Mouse (Mus musculus): ENCODE data around the gene Cnep1r1. TPM values are rescaled to one million over a fixed set of nuclear protein-coding genes. Genes with fewer than 3 reads are reported as not detected.

Cnep1r1 gene
- 45.6 and 47.7 TPM in 2 replicates for polyA plus RNA-seq (2016; fragmentation: Nextera tagmentation; extraction: Ambion mirVana)

- Histone ChIP-seq H3K9me3 (no peaks in the 10 kb centered on the region), H3K27ac (replicated peaks) (peak within 1 kb of the TSS; percentile 96)
- under 1% methylated on average over 49 of the region's 49 CpGs for WGBS
Measured at GRCm38 (mm10) chr8:88118456-88119036, at the start of gene Cnep1r1. TSS of gene Cnep1r1 (plus strand) at chr8:88118769.

GRCm38 (mm10) chr8:88082183-88082582 lies 36.4 kb upstream of the Cnep1r1 start:
- Histone ChIP-seq H3K27me3 (replicated peaks; ENCODE audit: low read depth, poor library complexity, severe bottlenecking) (no peaks in the 10 kb centered on the region), H3K27ac (replicated peaks) (no peak overlapping the region), H3K36me3 (replicated peaks) (no peaks in the 10 kb centered on the region), H3K9me3 (no peaks in the 10 kb centered on the region), H3K4me1 (no peaks in the 10 kb centered on the region), H3K4me3 (no peak overlapping the region)
- DNase-seq (ENCODE audit: low spot score) = no peak
- WGBS = 83% methylated on average over 5 of the region's 5 CpGs

More at GRCm38 (mm10) chr8:88118456-88119036, at the start of gene Cnep1r1:
- peaks cover 33% of the 10 kb centered on the region for H3K36me3 ChIP-seq (replicated peaks)
- H3K4me1 ChIP-seq = peaks cover 9% of the 10 kb centered on the region
- no peaks in the 10 kb centered on the region for H3K27me3 ChIP-seq (replicated peaks; ENCODE audit: low read depth, poor library complexity, severe bottlenecking)
- H3K4me3 ChIP-seq = peak within 1 kb of the TSS; percentile 94
- DNase-seq (ENCODE audit: low spot score) = peak; percentile 92

GRCm38 (mm10) chr8:88088006-88088405 lies 30.6 kb upstream of the Cnep1r1 start:
- no peaks in the 10 kb centered on the region for H3K4me1 ChIP-seq
- no peaks in the 10 kb centered on the region for H3K36me3 ChIP-seq (replicated peaks)
- H3K27ac ChIP-seq (replicated peaks) = no peak overlapping the region
- H3K27me3 ChIP-seq (replicated peaks; ENCODE audit: low read depth, poor library complexity, severe bottlenecking) = no peaks in the 10 kb centered on the region
- H3K4me3 ChIP-seq = no peak overlapping the region
- DNase-seq (ENCODE audit: low spot score) = no peak
- no peaks in the 10 kb centered on the region for H3K9me3 ChIP-seq

- Histone ChIP-seq H3K27ac (replicated peaks) (no peak overlapping the region), H3K27me3 (replicated peaks; ENCODE audit: low read depth, poor library complexity, severe bottlenecking) (no peaks in the 10 kb centered on the region), H3K9me3 (no peaks in the 10 kb centered on the region), H3K4me1 (peaks cover 6% of the 10 kb centered on the region), H3K36me3 (replicated peaks) (no peaks in the 10 kb centered on the region), H3K4me3 (no peak overlapping the region)
- 84% methylated on average over 2 of the region's 2 CpGs for WGBS
- no peak for DNase-seq (ENCODE audit: low spot score)
Measured at GRCm38 (mm10) chr8:88091661-88092060, 26.9 kb upstream of the Cnep1r1 start.

DNA sequence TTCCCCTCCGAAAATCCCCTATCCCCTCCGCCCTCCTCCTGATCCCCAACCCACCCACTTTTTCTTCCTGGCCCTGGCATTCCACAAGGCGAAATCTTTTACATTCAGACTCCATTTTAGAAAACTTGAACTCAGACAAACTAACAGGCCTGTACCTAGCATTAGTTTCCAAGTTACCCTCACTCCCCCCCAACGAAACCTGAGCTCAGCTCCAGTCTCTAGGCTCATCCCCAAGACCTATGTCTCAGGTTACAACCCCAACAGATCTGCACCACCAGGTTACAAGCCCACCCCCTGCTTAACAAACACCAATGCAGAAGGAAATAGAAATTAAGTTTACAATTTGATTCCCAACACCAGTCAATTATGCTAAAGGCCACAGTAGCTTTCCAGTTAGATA lies 25.2 kb upstream of the Cnep1r1 start:
- no peak overlapping the region for H3K27ac ChIP-seq (replicated peaks)
- WGBS = 48% methylated on average over 4 of the region's 4 CpGs
- no peak overlapping the region for H3K4me3 ChIP-seq
- peaks cover 6% of the 10 kb centered on the region for H3K4me1 ChIP-seq
- DNase-seq (ENCODE audit: low spot score) = peak; percentile 48
- H3K27me3 ChIP-seq (replicated peaks; ENCODE audit: low read depth, poor library complexity, severe bottlenecking) = no peaks in the 10 kb centered on the region
- H3K9me3 ChIP-seq = no peaks in the 10 kb centered on the region
- H3K36me3 ChIP-seq (replicated peaks) = no peaks in the 10 kb centered on the region

GRCm38 (mm10) chr8:88098856-88099255 lies 19.7 kb upstream of the Cnep1r1 start:
- Histone ChIP-seq H3K27me3 (replicated peaks; ENCODE audit: low read depth, poor library complexity, severe bottlenecking) (no peaks in the 10 kb centered on the region), H3K36me3 (replicated peaks) (no peaks in the 10 kb centered on the region), H3K4me1 (no peaks in the 10 kb centered on the region), H3K27ac (replicated peaks) (no peak overlapping the region), H3K4me3 (no peak overlapping the region), H3K9me3 (no peaks in the 10 kb centered on the region)
- DNase-seq (ENCODE audit: low spot score) = no peak
- 79% methylated on average over 4 of the region's 4 CpGs for WGBS

DNA sequence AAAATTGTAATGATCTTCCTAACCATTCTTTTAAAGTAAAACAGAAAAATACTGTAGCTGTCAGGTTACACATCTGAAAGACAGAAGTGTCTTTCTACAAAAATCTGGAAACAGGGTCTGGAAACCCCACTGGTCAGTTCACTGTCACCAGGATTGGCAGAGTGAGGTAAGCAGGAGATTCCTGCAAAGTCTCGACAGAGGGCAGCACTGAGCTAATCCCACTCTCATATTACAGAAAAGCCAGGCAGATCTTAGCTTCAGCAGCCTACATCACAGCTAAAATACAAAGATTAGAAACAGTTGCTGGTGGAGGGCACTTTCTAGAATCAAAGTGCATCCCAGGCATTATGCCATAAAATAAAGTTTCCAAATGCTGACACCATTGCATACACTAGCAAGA lies 19.0 kb upstream of the Cnep1r1 start:
- Histone ChIP-seq H3K4me1 (no peaks in the 10 kb centered on the region), H3K9me3 (no peaks in the 10 kb centered on the region), H3K4me3 (no peak overlapping the region), H3K36me3 (replicated peaks) (no peaks in the 10 kb centered on the region), H3K27me3 (replicated peaks; ENCODE audit: low read depth, poor library complexity, severe bottlenecking) (no peaks in the 10 kb centered on the region), H3K27ac (replicated peaks) (no peak overlapping the region)
- peak; percentile 64 for DNase-seq (ENCODE audit: low spot score)
- 0% methylated on average over 1 of the region's 1 CpGs for WGBS

DNA sequence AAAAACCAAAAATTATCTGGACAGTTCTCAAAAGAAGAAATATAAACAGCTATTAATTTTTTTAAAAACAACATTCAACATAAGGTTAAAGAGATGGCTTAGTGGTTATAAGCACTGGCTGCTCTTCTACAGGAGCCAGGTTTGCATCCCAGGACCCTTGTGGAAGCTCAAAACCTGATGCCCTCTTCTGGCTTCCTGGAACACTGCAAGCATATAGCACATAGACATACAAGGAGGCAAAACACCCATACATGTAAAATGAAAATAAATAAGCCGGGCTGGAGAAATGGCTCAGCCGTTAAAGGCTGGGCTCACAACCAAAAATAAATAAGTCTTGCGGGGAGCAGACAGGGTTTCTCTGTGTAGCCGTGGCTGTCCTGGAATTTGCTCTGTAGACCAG lies 9.3 kb upstream of the Cnep1r1 start:
- DNase-seq (ENCODE audit: low spot score) = no peak

DNA sequence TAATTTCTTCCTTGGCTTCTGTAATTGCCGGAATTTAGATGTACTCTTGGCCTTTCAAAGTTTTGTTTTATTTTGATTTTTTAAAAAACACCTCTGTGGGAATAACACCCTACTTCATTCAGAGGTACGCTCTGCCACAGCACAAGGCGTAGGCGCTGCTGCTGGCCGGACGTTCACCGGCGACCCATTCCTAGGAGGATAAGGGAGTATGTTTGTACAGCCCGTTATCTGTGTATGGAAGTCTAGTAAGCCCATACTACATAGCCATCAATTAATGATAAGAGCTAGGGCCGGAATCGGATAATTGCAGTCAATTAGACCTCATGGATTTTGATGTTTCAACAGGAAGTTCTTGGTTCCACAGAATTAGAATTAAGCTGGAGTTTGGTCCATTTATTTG lies 507 bp downstream of the Cnep1r1 start:
- Histone ChIP-seq H3K4me1 (peaks cover 9% of the 10 kb centered on the region), H3K36me3 (replicated peaks) (peaks cover 37% of the 10 kb centered on the region), H3K27ac (replicated peaks) (peak overlapping the region; percentile 96), H3K9me3 (no peaks in the 10 kb centered on the region), H3K27me3 (replicated peaks; ENCODE audit: low read depth, poor library complexity, severe bottlenecking) (no peaks in the 10 kb centered on the region), H3K4me3 (peak overlapping the region; percentile 94)
- WGBS = 2% methylated on average over 11 of the region's 11 CpGs
- peak; percentile 15 for DNase-seq (ENCODE audit: low spot score)

More for the DNA sequence above, 9.3 kb upstream of the Cnep1r1 start:
- H3K4me3 ChIP-seq = no peak overlapping the region
- WGBS = 94% methylated on average over 4 of the region's 4 CpGs
- H3K27me3 ChIP-seq (replicated peaks; ENCODE audit: low read depth, poor library complexity, severe bottlenecking) = no peaks in the 10 kb centered on the region
- H3K9me3 ChIP-seq = no peaks in the 10 kb centered on the region
- no peaks in the 10 kb centered on the region for H3K36me3 ChIP-seq (replicated peaks)
- no peaks in the 10 kb centered on the region; the same call in 1 of the 2 replicates for H3K4me1 ChIP-seq
- no peak overlapping the region for H3K27ac ChIP-seq (replicated peaks)

DNA sequence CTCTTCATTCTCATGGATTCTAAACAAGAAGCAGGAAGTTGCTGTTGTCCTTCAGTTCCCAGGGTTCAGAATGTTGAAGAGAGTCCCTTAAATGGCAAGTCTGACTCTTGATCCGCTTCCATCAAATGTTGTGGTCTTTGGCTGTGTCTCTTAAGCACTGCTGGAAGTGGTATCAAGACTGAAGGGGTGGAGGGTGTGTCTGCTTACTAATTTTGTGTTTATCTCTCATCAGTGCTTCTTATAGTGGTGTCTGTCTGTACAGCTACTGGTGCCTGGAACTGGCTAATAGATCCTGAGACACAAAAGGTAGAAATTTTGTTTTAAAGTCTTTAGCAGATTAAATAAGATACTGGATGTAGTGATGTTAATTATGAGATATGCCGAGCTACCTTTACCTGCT lies 6.3 kb downstream of the Cnep1r1 start:
- Histone ChIP-seq H3K4me1 (peaks cover 3% of the 10 kb centered on the region), H3K27me3 (replicated peaks; ENCODE audit: low read depth, poor library complexity, severe bottlenecking) (no peaks in the 10 kb centered on the region), H3K27ac (replicated peaks) (no peak overlapping the region), H3K36me3 (replicated peaks) (peaks cover 93% of the 10 kb centered on the region), H3K9me3 (no peaks in the 10 kb centered on the region), H3K4me3 (no peak overlapping the region)
- 91% methylated on average over 2 of the region's 2 CpGs for WGBS
- no peak for DNase-seq (ENCODE audit: low spot score)

GRCm38 (mm10) chr8:88129397-88129796 lies 10.8 kb downstream of the Cnep1r1 start:
- no peak overlapping the region for H3K27ac ChIP-seq (replicated peaks)
- peaks cover 96% of the 10 kb centered on the region for H3K36me3 ChIP-seq (replicated peaks)
- H3K4me1 ChIP-seq = peaks cover 9% of the 10 kb centered on the region
- no peak overlapping the region for H3K4me3 ChIP-seq
- no peaks in the 10 kb centered on the region for H3K9me3 ChIP-seq
- DNase-seq (ENCODE audit: low spot score) = no peak
- no peaks in the 10 kb centered on the region for H3K27me3 ChIP-seq (replicated peaks; ENCODE audit: low read depth, poor library complexity, severe bottlenecking)
- whole genome bisulfite sequencing = 86% methylated on average over 4 of the region's 4 CpGs

- Histone ChIP-seq H3K9me3 (no peaks in the 10 kb centered on the region), H3K27ac (replicated peaks) (no peak overlapping the region), H3K27me3 (replicated peaks; ENCODE audit: low read depth, poor library complexity, severe bottlenecking) (no peaks in the 10 kb centered on the region), H3K4me1 (peaks cover 9% of the 10 kb centered on the region), H3K4me3 (no peak overlapping the region), H3K36me3 (replicated peaks) (peaks cover 95% of the 10 kb centered on the region)
- WGBS = 58% methylated on average over 7 of the region's 7 CpGs
- DNase-seq (ENCODE audit: low spot score) = peak; percentile 43
Measured at GRCm38 (mm10) chr8:88130754-88131317, 12.3 kb downstream of the Cnep1r1 start.

DNA sequence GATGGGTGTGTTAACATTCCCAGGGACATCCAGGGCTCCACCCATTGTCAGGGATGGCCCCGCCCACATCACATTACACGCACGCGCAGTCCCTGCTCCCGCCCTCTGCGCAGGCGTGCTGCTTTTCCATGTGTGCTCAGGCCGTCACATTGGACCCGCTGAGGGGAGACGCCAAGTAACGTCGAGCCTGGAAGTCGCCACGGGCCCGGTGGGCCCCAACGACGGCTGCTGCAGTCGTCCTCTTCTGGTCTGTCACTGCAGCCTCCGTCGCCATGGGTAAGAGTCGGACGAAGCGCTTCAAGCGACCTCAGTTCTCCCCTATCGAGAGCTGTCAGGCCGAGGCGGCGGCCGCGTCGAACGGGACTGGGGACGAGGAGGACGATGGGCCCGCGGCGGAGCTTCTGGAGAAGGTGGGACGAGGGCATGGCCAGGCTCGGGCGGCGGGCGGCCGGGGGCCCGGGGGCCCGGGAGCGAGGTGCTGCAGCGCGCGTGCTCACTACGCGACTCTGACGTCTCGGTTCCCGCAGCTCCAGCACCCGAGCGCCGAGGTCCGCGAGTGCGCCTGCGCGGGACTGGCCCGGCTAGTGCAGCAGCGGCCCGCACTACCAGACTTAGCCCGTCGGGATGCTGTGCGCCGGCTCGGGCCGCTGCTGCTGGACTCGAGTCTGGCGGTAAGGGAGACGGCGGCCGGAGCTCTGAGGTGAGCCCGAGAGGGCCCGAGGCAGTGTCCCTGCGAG lies 19.3 kb downstream of the Cnep1r1 start, which contains the start of gene Heatr3:
Heatr3 (plus strand) TSS at position 108 of the 737 bp plus-strand sequence.
- peaks cover 6% of the 10 kb centered on the region for H3K4me1 ChIP-seq
- H3K4me3 ChIP-seq = peak within 1 kb of the TSS; percentile 92
- peak; percentile 97 for DNase-seq (ENCODE audit: low spot score)
- peak within 1 kb of the TSS; percentile 88 for H3K27ac ChIP-seq (replicated peaks)
- H3K27me3 ChIP-seq (replicated peaks; ENCODE audit: low read depth, poor library complexity, severe bottlenecking) = no peaks in the 10 kb centered on the region
- H3K36me3 ChIP-seq (replicated peaks) = peaks cover 74% of the 10 kb centered on the region
- no peaks in the 10 kb centered on the region for H3K9me3 ChIP-seq
- WGBS = under 1% methylated on average over 79 of the region's 79 CpGs
